Mouse (Mus musculus): ENCODE results near the gene Vmn1r212.
"Not testable (repeated sequence)": the region's sequence is repeated elsewhere in the genome, so short reads cannot be mapped to it uniquely, and the experiment has no call there.

Gene Vmn1r212

GRCm38 (mm10) chr13:22884105-22884504, at the start of gene Vmn1r212:
Vmn1r212 (minus strand) TSS chr13:22884205.
- DNase-seq (ENCODE audit: low spot score): no peak

DNA sequence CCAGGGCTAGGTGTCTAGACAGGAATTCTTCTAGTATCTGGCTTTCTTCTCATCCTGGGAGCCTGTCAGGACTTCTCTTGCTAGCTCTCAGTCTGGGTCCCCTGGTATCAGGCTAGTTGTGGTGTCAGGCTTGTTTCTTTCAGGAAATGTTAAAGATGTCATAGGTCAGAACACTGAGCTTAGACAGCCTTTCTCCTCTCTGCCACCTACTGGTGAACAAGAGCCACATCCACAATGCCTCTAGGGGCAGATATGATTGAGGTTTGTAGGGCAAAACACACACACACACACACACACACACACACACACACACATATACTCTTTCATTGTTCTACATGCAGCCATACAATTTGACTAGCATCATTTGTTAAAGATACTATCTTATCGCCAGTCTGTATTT, 4.7 kb downstream of the Vmn1r212 start:
- DNase-seq (ENCODE audit: low spot score): no peak

- no peak for DNase-seq (ENCODE audit: low spot score)
Measured at GRCm38 (mm10) chr13:22857461-22857860, 26.5 kb downstream of the Vmn1r212 start, which contains the start of gene Vmn1r211. Vmn1r211 (minus strand) TSS chr13:22857561.

GRCm38 (mm10) chr13:22854760-22855159, 29.2 kb downstream of the Vmn1r212 start:
- no peak for DNase-seq (ENCODE audit: low spot score)

DNA sequence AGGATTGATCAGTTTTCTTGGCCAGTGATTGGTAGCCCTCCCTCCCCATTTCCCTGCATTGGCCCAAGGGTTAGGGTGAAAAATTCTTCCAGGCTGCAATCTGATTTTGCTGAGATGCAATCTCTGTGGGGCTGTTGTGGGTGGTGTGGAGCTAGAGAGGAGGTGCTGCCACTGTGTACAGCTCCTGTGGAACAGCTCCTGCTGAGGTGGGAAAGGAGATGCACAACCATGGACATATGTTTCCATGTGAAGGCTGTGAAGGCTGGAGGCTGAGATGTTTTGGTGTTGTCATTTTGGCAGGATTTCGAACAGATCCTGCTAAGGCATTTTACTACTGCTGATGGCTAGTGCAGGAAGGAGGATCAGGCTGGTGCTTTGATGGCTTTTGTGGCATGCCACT, 37.2 kb downstream of the Vmn1r212 start:
- no peak for DNase-seq (ENCODE audit: low spot score)

GRCm38 (mm10) chr13:22844304-22844703, 39.7 kb downstream of the Vmn1r212 start:
- DNase-seq (ENCODE audit: low spot score): not testable (repeated sequence)
